Mouse (Mus musculus) heart, embryonic 14.5 days (tissue): ENCODE measurements around the gene Pnpla5. TPM values are rescaled to one million over a fixed set of nuclear protein-coding genes. Genes with fewer than 3 reads are reported as not detected.
"Not testable (repeated sequence)": the region's sequence is repeated elsewhere in the genome, so short reads cannot be mapped to it uniquely, and the experiment has no call there.

ENCODE experiments used
- ATAC-seq: fragments of 200-750 bp; cut with Nextera tagmentation; 2 replicates; pipeline ENCODE4 v1.8.0; 2017; ENCODE audit warnings: low read depth, moderate TSS enrichment; ENCODE audit not compliant: insufficient number of reproducible peaks, insufficient read depth, low FRiP score
- H3K27ac ChIP-seq, 2 experiments: fragments of 200-500 bp in 1 of 2; fragments of 300-500 bp in 1 of 2; sonication (generic) in 1 of 2; replicated peaks in 1 of 2; 2 replicates each; pipeline ENCODE4 v1.5.1; 2012 to 2014; ENCODE audit warnings: low read depth in 2 of 2, low read length in 2 of 2, control low read depth in 1 of 2, mild to moderate bottlenecking in 1 of 2, mixed read lengths in 1 of 2; ENCODE audit not compliant: control insufficient read depth in 1 of 2, insufficient read depth in 1 of 2
- H3K27me3 ChIP-seq: fragments of 300-500 bp; sonication (generic); 2 replicates; pipeline ENCODE4 v1.6.1; 2014; ENCODE audit warnings: mild to moderate bottlenecking, low read length, control low read depth; ENCODE audit not compliant: control insufficient read depth, insufficient read depth
- H3K36me3 ChIP-seq: fragments of 300-500 bp; sonication (generic); 2 replicates; pipeline ENCODE4 v1.6.1; 2014; ENCODE audit warnings: mild to moderate bottlenecking, control low read depth, low read length, mixed read lengths; ENCODE audit not compliant: control insufficient read depth, insufficient read depth
- H3K4me1 ChIP-seq, 2 experiments: fragments of 200-500 bp in 1 of 2; fragments of 300-500 bp in 1 of 2; sonication (generic) in 1 of 2; 2 replicates each; pipeline ENCODE4 v1.6.1; 2012 to 2014; ENCODE audit warnings: low read length in 2 of 2, control low read depth in 1 of 2, mixed read lengths in 1 of 2; ENCODE audit not compliant: control insufficient read depth in 2 of 2, insufficient read depth in 2 of 2
- H3K4me2 ChIP-seq: fragments of 300-500 bp; sonication (generic); 2 replicates; pipeline ENCODE4 v1.6.1; 2014; ENCODE audit warnings: mild to moderate bottlenecking, low read length
- H3K4me3 ChIP-seq, 2 experiments: fragments of 200-500 bp in 1 of 2; fragments of 300-500 bp in 1 of 2; sonication (generic) in 1 of 2; 2 replicates each; pipeline ENCODE4 v1.5.1; 2012 to 2014; ENCODE audit warnings: low read length in 2 of 2, mild to moderate bottlenecking in 2 of 2, control low read depth in 1 of 2, low read depth in 1 of 2, moderate library complexity in 1 of 2; ENCODE audit not compliant: control insufficient read depth in 1 of 2, insufficient read depth in 1 of 2
- H3K9ac ChIP-seq: fragments of 300-500 bp; sonication (generic); 2 replicates; pipeline ENCODE4 v1.6.1; 2014; ENCODE audit warnings: mild to moderate bottlenecking, low read length
- H3K9me3 ChIP-seq: fragments of 300-500 bp; sonication (generic); 2 replicates; pipeline ENCODE4 v1.6.1; 2016; ENCODE audit warnings: low read length, control low read depth; ENCODE audit not compliant: control insufficient read depth
- WGBS: fragments of 180-500 bp; shearing (Covaris S2); extraction: QIAGEN DNeasy Blood & Tissue Kit; methylation state at CpG from one replicate; pipeline ENCODE4 v1.1.7; 2014; 5-methylcytosine and 5-hydroxymethylcytosine counted together
- polyA plus RNA-seq: library from polyadenylated mRNA; unstranded; fragments of >200 nt; fragmentation: Nextera tagmentation; extraction: Ambion mirVana; gene quantifications from 2 replicates; pipeline ENCODE4 v1.2.1, GENCODE M21; 2014

Gene Pnpla5
- polyA plus RNA-seq, 1 experiment from 2014 or later: not detected

- WGBS: 77% methylated on average over 15 of the region's 15 CpGs
- ATAC-seq: not testable (repeated sequence)
These were observed 25.4 kb downstream of the Pnpla5 start for GRCm38 (mm10) chr15:84097536-84097935.

GRCm38 (mm10) chr15:84096051-84096450 lies 26.9 kb downstream of the Pnpla5 start:
- H3K27ac ChIP-seq: no peak overlapping the region
- H3K36me3 ChIP-seq: no peaks in the 10 kb centered on the region
- no peaks in the 10 kb centered on the region for H3K9me3 ChIP-seq
- H3K4me3 ChIP-seq: no peak overlapping the region
- ATAC-seq: no peak
- H3K9ac ChIP-seq: no peak overlapping the region
- 0 out of 2 replicates have a peak, but pooled peaks cover 4% of the 10 kb centered on the region for H3K27me3 ChIP-seq
- no peak overlapping the region for H3K4me2 ChIP-seq
- no peaks in the 10 kb centered on the region for H3K4me1 ChIP-seq
- 69% methylated on average over 8 of the region's 8 CpGs for WGBS

More at GRCm38 (mm10) chr15:84097536-84097935, 25.4 kb downstream of the Pnpla5 start:
- H3K4me3 ChIP-seq, H3K9me3 ChIP-seq, H3K36me3 ChIP-seq, H3K27me3 ChIP-seq, H3K27ac ChIP-seq, H3K4me2 ChIP-seq, H3K9ac ChIP-seq, H3K4me1 ChIP-seq: not testable (repeated sequence)

- no peak for ATAC-seq
- no peak overlapping the region for H3K9ac ChIP-seq
- peaks cover 8% of the 10 kb centered on the region; the same call in 1 of the 2 replicates for H3K27me3 ChIP-seq
- H3K4me1 ChIP-seq: no peaks in the 10 kb centered on the region
- H3K27ac ChIP-seq: no peak overlapping the region
- H3K4me2 ChIP-seq: no peak overlapping the region
- WGBS: 45% methylated on average over 7 of the region's 7 CpGs
- no peak overlapping the region for H3K4me3 ChIP-seq
- H3K36me3 ChIP-seq: no peaks in the 10 kb centered on the region
- H3K9me3 ChIP-seq: no peaks in the 10 kb centered on the region
These were observed 28.1 kb downstream of the Pnpla5 start for GRCm38 (mm10) chr15:84094921-84095320.

DNA sequence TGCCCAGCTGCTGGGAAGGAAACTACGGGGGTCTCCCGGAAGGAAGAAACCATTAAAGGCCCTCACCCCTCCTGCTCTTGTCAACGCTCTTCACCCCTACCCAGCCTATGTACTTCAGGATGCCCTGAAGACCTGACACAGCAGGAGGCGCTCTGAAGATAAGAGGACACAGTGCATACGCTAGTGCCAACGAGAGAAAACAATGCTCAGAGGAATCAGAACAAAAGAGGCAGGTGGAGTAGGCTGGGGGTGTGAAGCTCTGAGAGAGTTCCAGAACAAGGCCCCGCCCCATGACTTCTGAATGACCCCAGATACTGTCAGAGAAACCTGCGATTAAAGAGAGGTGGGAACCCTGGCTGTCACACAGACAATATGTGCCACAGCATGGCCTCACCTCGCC lies 36.2 kb downstream of the Pnpla5 start:
- Histone ChIP-seq H3K4me1 (no peaks in the 10 kb centered on the region), H3K9ac (no peak overlapping the region), H3K4me2 (no peak overlapping the region), H3K27me3 (peaks cover 10% of the 10 kb centered on the region; the same call in 1 of the 2 replicates), H3K36me3 (no peaks in the 10 kb centered on the region), H3K4me3 (no peak overlapping the region), H3K27ac (no peak overlapping the region), H3K9me3 (no peaks in the 10 kb centered on the region)
- 43% methylated on average over 9 of the region's 9 CpGs for WGBS
- no peak for ATAC-seq

DNA sequence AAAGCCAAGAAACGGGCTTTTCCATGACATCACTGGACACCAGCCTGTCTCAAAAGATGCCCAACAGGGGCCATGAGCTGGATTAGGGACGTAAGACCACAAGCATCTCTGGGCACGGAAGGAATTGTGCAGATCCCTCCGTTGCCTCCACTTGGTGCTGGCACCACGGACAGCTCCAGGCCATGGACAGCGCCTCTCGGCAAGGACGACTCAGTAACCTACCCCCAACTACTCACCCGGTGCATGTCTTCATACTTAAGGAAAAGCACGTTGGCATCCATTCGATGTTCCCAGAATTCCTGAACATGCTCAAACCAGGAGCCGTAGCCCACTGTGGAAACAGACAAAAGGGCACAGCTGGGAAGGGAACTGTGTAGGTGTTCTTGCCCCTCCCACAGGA lies 36.6 kb downstream of the Pnpla5 start:
- no peak for ATAC-seq
- no peaks in the 10 kb centered on the region for H3K36me3 ChIP-seq
- H3K4me2 ChIP-seq: no peak overlapping the region
- no peaks in the 10 kb centered on the region for H3K4me1 ChIP-seq
- no peak overlapping the region for H3K9ac ChIP-seq
- WGBS: 20% methylated on average over 12 of the region's 12 CpGs
- H3K27me3 ChIP-seq: peaks cover 9% of the 10 kb centered on the region; the same call in 1 of the 2 replicates
- no peak overlapping the region for H3K27ac ChIP-seq
- no peaks in the 10 kb centered on the region for H3K9me3 ChIP-seq
- no peak overlapping the region for H3K4me3 ChIP-seq

GRCm38 (mm10) chr15:84080069-84080468 lies 42.9 kb downstream of the Pnpla5 start:
- H3K4me1 ChIP-seq: no peaks in the 10 kb centered on the region
- no peak overlapping the region for H3K4me2 ChIP-seq
- no peak overlapping the region for H3K9ac ChIP-seq
- peaks cover 11% of the 10 kb centered on the region for H3K27me3 ChIP-seq
- no peak overlapping the region for H3K4me3 ChIP-seq
- no peak for ATAC-seq
- WGBS: 28% methylated on average over 7 of the region's 7 CpGs
- H3K9me3 ChIP-seq: no peaks in the 10 kb centered on the region
- H3K27ac ChIP-seq: no peak overlapping the region
- no peaks in the 10 kb centered on the region for H3K36me3 ChIP-seq

GRCm38 (mm10) chr15:84079519-84079918 lies 43.5 kb downstream of the Pnpla5 start:
- no peaks in the 10 kb centered on the region for H3K36me3 ChIP-seq
- no peak overlapping the region for H3K4me2 ChIP-seq
- no peaks in the 10 kb centered on the region for H3K9me3 ChIP-seq
- no peak overlapping the region for H3K9ac ChIP-seq
- H3K4me1 ChIP-seq: no peaks in the 10 kb centered on the region; a peak in 1 of 4 replicates
- no peak for ATAC-seq
- H3K27me3 ChIP-seq: peaks cover 17% of the 10 kb centered on the region
- H3K27ac ChIP-seq: no peak overlapping the region
- no peak overlapping the region for H3K4me3 ChIP-seq
- WGBS: 84% methylated on average over 2 of the region's 2 CpGs

DNA sequence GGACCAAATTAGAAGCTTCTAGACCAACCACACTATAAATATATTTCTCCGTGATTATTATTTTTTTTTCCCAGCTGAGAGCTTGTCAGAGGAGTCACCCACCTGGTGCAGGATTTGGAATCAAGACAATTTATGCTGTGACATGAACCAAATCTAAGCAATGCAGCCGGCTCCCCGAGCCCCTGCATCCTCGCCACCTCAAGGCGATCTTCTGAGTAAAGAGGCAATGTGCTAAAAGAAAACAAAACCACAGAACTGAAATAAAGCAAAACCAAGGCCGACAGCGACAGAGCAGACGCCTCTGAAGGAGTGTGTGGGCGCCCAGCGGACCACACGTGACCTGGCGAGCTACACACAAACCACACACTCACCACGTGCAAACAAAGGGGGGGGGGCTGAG lies 44.3 kb downstream of the Pnpla5 start:
- no peaks in the 10 kb centered on the region; a peak in 1 of 4 replicates for H3K4me1 ChIP-seq
- no peaks in the 10 kb centered on the region for H3K9me3 ChIP-seq
- peaks cover 22% of the 10 kb centered on the region for H3K27me3 ChIP-seq
- no peaks in the 10 kb centered on the region for H3K36me3 ChIP-seq
- no peak overlapping the region for H3K27ac ChIP-seq
- H3K4me3 ChIP-seq: no peak overlapping the region
- no peak overlapping the region for H3K9ac ChIP-seq
- no peak for ATAC-seq
- H3K4me2 ChIP-seq: no peak overlapping the region
- 83% methylated on average over 13 of the region's 13 CpGs for WGBS
